Mouse (Mus musculus): ENCODE measurements around the gene Ccdc182. TPM values are rescaled to one million over a fixed set of nuclear protein-coding genes. Genes with fewer than 3 reads are reported as not detected.

Gene Ccdc182
- polyA plus RNA-seq, 1 experiment = not detected

DNA sequence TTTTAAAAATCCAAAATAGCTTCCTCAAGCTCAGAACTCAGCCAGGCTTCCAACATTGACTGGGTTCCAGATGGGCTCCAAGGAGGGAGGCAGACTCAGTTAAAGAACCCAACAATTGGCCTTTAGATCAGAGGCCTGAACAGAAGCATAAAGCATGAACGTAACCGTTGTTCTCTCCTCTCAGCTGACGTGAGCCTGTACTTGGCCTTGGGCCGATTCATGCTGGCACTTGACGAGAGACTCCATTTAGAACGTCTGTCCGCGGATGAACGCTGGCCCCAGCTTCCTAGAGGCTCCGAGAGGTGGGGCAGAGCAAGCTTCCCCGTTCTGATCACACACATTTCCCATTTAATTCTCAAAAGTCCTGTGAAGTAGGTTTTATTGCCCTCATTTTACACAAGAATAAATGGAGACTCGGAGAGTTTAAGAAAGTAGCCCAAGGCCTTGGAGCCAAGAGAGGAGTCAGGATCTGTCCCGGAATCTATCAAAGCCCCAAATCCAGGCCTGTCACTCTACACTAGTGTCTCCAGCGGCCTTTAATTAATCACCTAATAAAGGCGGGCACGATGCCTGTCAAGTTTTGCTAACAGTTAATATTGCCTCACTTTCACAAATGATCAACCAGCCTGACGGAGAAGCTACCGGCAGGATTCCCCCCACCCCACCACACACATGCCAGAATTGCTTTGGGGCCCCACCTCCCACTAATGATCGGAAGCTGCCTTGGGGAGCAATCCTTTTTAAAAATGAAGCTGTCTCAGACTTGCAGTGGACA is 17.1 kb upstream of the Ccdc182 start:
- peaks cover 9% of the 10 kb centered on the region for H3K4me1 ChIP-seq (ENCODE audit: control insufficient read depth, insufficient read depth, low read length)
- no peak overlapping the region for H3K27ac ChIP-seq (ENCODE audit: insufficient read depth, low read depth, low read length)
- H3K4me3 ChIP-seq (ENCODE audit: insufficient read depth, low read depth, low read length) = no peak overlapping the region
- TF ChIP-seq POLR2A (IDR thresholded peaks at IDR 0.05; ENCODE audit: insufficient read depth, low read depth, low read length) = no peak
- no peak for TF ChIP-seq CTCF (IDR thresholded peaks at IDR 0.05; ENCODE audit: insufficient read depth, low read depth, low read length)
- 62% methylated on average over 19 of the region's 19 CpGs for WGBS

DNA sequence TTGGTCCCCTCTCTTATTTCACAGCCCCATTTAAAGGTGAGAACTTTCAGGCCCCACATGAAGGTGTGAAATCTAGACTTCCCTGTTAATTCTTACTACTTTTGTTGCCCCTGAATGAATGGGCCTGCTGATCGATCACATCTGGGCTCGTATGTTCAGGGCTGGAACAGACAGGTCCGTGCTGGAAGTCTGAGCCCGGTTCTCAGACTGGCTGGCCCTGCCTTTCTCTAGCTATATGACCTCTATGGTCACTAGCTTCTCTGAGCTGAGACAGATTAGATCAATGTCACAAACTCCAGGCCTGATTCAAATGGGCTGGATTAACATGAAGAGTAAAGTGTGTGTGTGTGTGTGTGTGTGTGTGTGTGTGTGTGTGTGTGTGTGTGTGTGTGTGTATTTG is 14.9 kb upstream of the Ccdc182 start:
- no peak overlapping the region for H3K4me3 ChIP-seq (ENCODE audit: insufficient read depth, low read depth, low read length)
- 78% methylated on average over 4 of the region's 4 CpGs for WGBS
- H3K4me1 ChIP-seq (ENCODE audit: control insufficient read depth, insufficient read depth, low read length) = peaks cover 9% of the 10 kb centered on the region
- no peak overlapping the region for H3K27ac ChIP-seq (ENCODE audit: insufficient read depth, low read depth, low read length)
- TF ChIP-seq CTCF (IDR thresholded peaks at IDR 0.05; ENCODE audit: insufficient read depth, low read depth, low read length) = no peak
- TF ChIP-seq POLR2A (IDR thresholded peaks at IDR 0.05; ENCODE audit: insufficient read depth, low read depth, low read length) = no peak

DNA sequence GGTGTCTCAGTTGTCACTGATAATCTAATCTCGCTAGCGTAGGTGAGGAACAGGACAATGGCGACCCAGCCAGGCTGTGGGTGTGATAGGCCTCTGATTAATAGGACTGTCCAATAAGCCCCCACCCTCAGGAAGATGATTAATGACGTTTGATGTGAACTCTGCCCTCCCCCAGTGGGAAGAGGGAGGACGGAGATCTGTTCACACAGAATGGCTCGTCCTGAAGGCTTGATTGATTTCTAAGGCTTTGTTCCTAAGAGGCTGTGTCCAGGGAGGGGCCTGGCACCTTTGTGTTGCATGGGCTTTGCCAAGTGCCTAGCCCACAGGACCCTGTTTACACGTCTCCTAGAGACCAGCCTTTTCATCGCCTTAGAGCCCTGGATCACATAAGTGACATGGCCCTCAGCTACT is 13.4 kb upstream of the Ccdc182 start:
- TF ChIP-seq CTCF (IDR thresholded peaks at IDR 0.05; ENCODE audit: insufficient read depth, low read depth, low read length) (no peak), POLR2A (IDR thresholded peaks at IDR 0.05; ENCODE audit: insufficient read depth, low read depth, low read length) (no peak)
- Histone ChIP-seq H3K27ac (ENCODE audit: insufficient read depth, low read depth, low read length) (no peak overlapping the region), H3K4me3 (ENCODE audit: insufficient read depth, low read depth, low read length) (no peak overlapping the region), H3K4me1 (ENCODE audit: control insufficient read depth, insufficient read depth, low read length) (peaks cover 3% of the 10 kb centered on the region; the same call in 1 of the 2 replicates)
- WGBS = 76% methylated on average over 8 of the region's 8 CpGs

GRCm38 (mm10) chr11:88281428-88282119 is 12.3 kb upstream of the Ccdc182 start:
- TF ChIP-seq POLR2A (IDR thresholded peaks at IDR 0.05; ENCODE audit: insufficient read depth, low read depth, low read length) (no peak), CTCF (IDR thresholded peaks at IDR 0.05; ENCODE audit: insufficient read depth, low read depth, low read length) (no peak)
- Histone ChIP-seq H3K27ac (ENCODE audit: insufficient read depth, low read depth, low read length) (no peak overlapping the region), H3K4me1 (ENCODE audit: control insufficient read depth, insufficient read depth, low read length) (no peaks in the 10 kb centered on the region), H3K4me3 (ENCODE audit: insufficient read depth, low read depth, low read length) (no peak overlapping the region)
- 75% methylated on average over 8 of the region's 8 CpGs for WGBS

DNA sequence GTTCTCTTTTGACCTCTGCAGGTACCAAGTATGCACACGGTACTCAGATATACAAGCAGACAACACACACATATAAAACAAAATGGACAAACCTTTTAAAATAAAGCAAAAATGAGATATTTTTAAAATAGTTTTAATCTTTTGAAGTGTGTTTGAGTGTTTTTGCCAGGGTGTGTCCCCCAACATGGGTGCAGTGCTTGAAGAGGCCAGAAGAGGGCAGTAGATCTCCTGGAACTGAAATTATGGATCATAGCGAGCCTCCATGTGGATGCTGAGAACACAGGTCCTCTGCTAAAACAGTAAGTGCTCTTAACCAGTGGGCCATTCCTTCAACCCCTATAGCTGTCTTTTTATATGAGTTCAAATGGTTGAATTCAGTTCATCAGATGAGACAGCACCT is 11.3 kb upstream of the Ccdc182 start:
- WGBS = 99% methylated on average over 2 of the region's 2 CpGs
- TF ChIP-seq POLR2A (IDR thresholded peaks at IDR 0.05; ENCODE audit: insufficient read depth, low read depth, low read length) (no peak), CTCF (IDR thresholded peaks at IDR 0.05; ENCODE audit: insufficient read depth, low read depth, low read length) (no peak)

DNA sequence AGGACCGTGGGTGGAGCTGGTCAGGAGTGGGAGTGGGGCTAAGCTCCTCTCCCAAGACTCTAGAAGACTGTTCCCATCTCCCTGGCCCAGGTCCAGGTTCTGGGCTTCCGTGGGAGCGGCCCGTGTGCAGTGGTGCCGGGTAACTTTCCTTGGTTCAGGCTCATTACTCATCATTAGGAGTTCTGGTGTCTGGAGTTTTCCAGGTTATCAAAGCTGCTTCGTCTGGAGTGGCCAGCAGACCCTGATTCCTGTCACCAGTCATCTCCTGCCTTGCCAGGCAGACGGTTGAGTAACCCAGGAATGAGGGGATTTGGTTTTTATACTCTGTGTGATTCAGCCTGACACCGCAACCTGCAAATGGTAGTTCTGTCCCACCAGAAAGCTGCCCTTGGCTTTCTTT is 7.8 kb upstream of the Ccdc182 start:
- no peak overlapping the region for H3K27ac ChIP-seq (ENCODE audit: insufficient read depth, low read depth, low read length)
- WGBS = 72% methylated on average over 8 of the region's 8 CpGs

More for the DNA sequence above, 11.3 kb upstream of the Ccdc182 start:
- no peaks in the 10 kb centered on the region for H3K4me1 ChIP-seq (ENCODE audit: control insufficient read depth, insufficient read depth, low read length)
- H3K4me3 ChIP-seq (ENCODE audit: insufficient read depth, low read depth, low read length) = no peak overlapping the region
- H3K27ac ChIP-seq (ENCODE audit: insufficient read depth, low read depth, low read length) = no peak overlapping the region

DNA sequence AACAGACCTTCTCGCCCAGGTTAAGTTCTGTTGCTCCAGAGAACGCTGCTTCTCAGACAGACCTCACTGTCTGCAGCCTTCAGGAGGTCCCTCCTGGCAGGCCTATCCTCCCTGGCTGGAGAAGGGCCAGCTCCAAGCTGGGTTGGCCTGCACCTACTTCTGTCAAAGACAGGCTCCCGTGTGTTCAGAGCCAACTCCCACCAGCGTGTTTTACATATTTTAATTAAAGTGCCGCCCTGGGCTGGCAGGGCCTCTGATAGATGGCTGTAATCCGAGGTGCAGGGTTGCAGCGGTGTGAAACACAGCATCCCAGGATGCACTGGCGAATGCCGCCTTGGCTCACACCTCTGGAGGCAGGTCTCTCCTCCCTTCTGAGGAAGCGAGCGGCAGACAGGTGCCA is 5.5 kb upstream of the Ccdc182 start:
- Histone ChIP-seq H3K4me3 (ENCODE audit: insufficient read depth, low read depth, low read length) (no peak overlapping the region), H3K27ac (ENCODE audit: insufficient read depth, low read depth, low read length) (no peak overlapping the region), H3K4me1 (ENCODE audit: control insufficient read depth, insufficient read depth, low read length) (peaks cover 4% of the 10 kb centered on the region; the same call in 1 of the 2 replicates)
- no peak for TF ChIP-seq CTCF (IDR thresholded peaks at IDR 0.05; ENCODE audit: insufficient read depth, low read depth, low read length)
- no peak for TF ChIP-seq POLR2A (IDR thresholded peaks at IDR 0.05; ENCODE audit: insufficient read depth, low read depth, low read length)
- WGBS = 58% methylated on average over 11 of the region's 11 CpGs

More for the DNA sequence above, 7.8 kb upstream of the Ccdc182 start:
- H3K4me1 ChIP-seq (ENCODE audit: control insufficient read depth, insufficient read depth, low read length) = peaks cover 4% of the 10 kb centered on the region; the same call in 1 of the 2 replicates
- no peak overlapping the region for H3K4me3 ChIP-seq (ENCODE audit: insufficient read depth, low read depth, low read length)
- no peak for TF ChIP-seq CTCF (IDR thresholded peaks at IDR 0.05; ENCODE audit: insufficient read depth, low read depth, low read length)

GRCm38 (mm10) chr11:88288805-88289340 is 5.0 kb upstream of the Ccdc182 start:
- WGBS = 63% methylated on average over 12 of the region's 12 CpGs
- TF ChIP-seq POLR2A (IDR thresholded peaks at IDR 0.05; ENCODE audit: insufficient read depth, low read depth, low read length) (no peak), CTCF (IDR thresholded peaks at IDR 0.05; ENCODE audit: insufficient read depth, low read depth, low read length) (no peak)
- Histone ChIP-seq H3K4me3 (ENCODE audit: insufficient read depth, low read depth, low read length) (no peak overlapping the region), H3K4me1 (ENCODE audit: control insufficient read depth, insufficient read depth, low read length) (peaks cover 4% of the 10 kb centered on the region; the same call in 1 of the 2 replicates), H3K27ac (ENCODE audit: insufficient read depth, low read depth, low read length) (no peak overlapping the region)

DNA sequence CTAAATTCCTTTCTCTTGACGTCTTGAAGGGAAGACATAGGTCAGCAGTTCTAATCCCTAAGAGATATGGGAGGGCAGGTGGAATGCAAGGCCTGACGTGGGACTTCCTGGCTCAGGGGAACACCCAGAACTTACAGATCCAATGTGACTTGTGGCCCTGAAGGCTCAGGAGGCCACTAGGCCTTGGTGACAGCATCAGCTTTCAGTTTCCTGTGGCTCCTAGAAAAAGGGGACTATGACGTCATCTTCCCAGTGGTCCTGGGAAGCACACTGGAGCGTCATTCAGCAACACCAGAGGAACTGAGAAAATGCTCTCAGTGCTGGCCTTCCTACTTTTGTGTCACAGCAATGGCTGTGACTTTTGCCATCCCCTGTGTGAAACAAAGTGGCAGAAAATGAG is 2.6 kb upstream of the Ccdc182 start:
- Histone ChIP-seq H3K4me1 (ENCODE audit: control insufficient read depth, insufficient read depth, low read length) (peaks cover 4% of the 10 kb centered on the region; the same call in 1 of the 2 replicates), H3K4me3 (ENCODE audit: insufficient read depth, low read depth, low read length) (no peak overlapping the region), H3K27ac (ENCODE audit: insufficient read depth, low read depth, low read length) (no peak overlapping the region)
- 88% methylated on average over 4 of the region's 4 CpGs for WGBS
- no peak for TF ChIP-seq CTCF (IDR thresholded peaks at IDR 0.05; ENCODE audit: insufficient read depth, low read depth, low read length)
- no peak for TF ChIP-seq POLR2A (IDR thresholded peaks at IDR 0.05; ENCODE audit: insufficient read depth, low read depth, low read length)

Measured in olfactory bulb, adult 2 months (tissue).